Mouse (Mus musculus): ENCODE measurements at regions not wholly inside any gene's neighbourhood (a gene's known extent, or its start where the extent isn't known, plus 50 kb on each side); places are given as distances from the start of the nearest gene placed in this dataset.

DNA sequence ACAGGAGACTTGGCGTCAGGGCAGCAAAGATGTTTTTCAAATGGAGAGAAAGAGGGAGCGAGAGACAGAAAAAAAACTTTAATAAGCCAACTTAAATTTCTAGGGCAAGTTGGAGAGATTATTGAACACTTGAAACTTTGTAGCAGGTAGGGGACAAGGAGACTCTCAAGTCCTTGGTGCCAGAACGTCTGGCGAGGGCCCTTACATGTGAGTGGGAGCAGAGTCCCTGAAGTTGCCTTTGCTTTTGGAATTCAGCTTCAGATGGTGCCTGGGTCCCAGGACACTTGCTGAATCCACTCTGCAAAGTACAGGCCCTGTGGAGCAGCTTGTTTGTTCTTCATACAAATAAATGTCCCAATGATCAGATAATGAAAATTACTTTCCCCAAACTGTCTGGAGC, 693.2 kb upstream of the Adgrl2 start:
- TF ChIP-seq POLR2A (IDR thresholded peaks at IDR 0.05; ENCODE audit: low read depth, low read length) (no peak), CTCF (IDR thresholded peaks at IDR 0.05; ENCODE audit: extremely low read depth, insufficient read length, insufficient replicate concordance, low read depth, low read length) (no peak)
